Mouse (Mus musculus): ENCODE results near the gene Zfp316. TPM values are rescaled to one million over a fixed set of nuclear protein-coding genes. Genes with fewer than 3 reads are reported as not detected.

Zfp316 gene
- polyA plus RNA-seq, 1 experiment from 2014 or later = 10.1 TPM

GRCm38 (mm10) chr5:143299686-143300085 lies 29.9 kb upstream of the Zfp316 start:
- 93% methylated on average over 4 of the region's 4 CpGs for WGBS
- H3K9ac ChIP-seq = no peak overlapping the region
- H3K27ac ChIP-seq (replicated peaks) = no peak overlapping the region
- H3K4me2 ChIP-seq = no peak overlapping the region
- H3K9me3 ChIP-seq = no peaks in the 10 kb centered on the region
- H3K36me3 ChIP-seq = peaks cover 58% of the 10 kb centered on the region
- H3K27me3 ChIP-seq = peaks cover 5% of the 10 kb centered on the region
- 0 out of 2 replicates have a peak, but pooled peaks cover 5% of the 10 kb centered on the region for H3K4me1 ChIP-seq (replicated peaks)
- no peak for ATAC-seq (ENCODE audit: low read depth)
- no peak overlapping the region for H3K4me3 ChIP-seq

DNA sequence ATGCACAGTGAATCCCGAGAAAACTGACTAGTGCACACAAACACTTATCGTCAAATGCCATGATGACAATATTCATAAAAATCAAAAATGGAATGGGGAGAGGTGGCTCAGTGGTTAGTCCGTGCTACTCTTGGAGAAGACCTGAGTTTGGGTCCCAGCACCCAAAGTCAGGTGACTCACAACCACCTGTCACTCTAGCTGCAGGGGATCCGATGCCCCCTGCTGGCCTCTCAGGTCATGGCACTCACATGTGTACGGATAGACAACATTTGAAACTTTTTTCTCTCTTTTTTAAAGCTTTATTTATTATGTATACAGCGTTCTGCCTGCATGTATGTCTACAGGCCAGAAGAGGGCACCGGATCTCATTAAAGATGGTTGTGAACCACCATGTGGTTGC lies 28.6 kb upstream of the Zfp316 start:
- H3K36me3 ChIP-seq = peaks cover 47% of the 10 kb centered on the region
- no peak overlapping the region for H3K9ac ChIP-seq
- no peak for ATAC-seq (ENCODE audit: low read depth)
- no peak overlapping the region for H3K4me3 ChIP-seq
- H3K9me3 ChIP-seq = no peaks in the 10 kb centered on the region
- WGBS = 93% methylated on average over 7 of the region's 7 CpGs
- H3K27me3 ChIP-seq = peaks cover 18% of the 10 kb centered on the region
- H3K27ac ChIP-seq (replicated peaks) = no peak overlapping the region
- H3K4me1 ChIP-seq (replicated peaks) = peaks cover 6% of the 10 kb centered on the region
- no peak overlapping the region for H3K4me2 ChIP-seq

DNA sequence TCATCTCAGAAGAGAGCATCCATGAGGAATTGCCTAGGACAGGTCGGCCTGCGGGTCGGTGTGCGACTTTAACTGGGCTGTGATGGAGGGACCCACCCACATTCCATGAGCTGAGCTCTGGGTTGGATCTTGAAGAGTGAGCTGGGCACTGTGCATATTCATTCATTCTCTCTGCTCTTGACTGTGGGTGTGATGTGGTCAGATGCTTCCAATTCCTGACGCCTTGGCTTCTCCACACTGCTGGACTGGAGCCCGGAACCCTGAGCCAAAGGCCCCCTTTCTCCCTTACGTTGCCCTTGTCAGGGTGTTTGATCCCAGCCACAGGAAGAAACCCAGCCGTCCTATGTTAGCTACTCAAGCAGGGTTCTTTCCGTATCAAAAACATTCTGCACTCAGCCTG lies 28.2 kb upstream of the Zfp316 start:
- Histone ChIP-seq H3K27ac (replicated peaks) (no peak overlapping the region), H3K27me3 (peaks cover 22% of the 10 kb centered on the region), H3K9me3 (no peaks in the 10 kb centered on the region), H3K9ac (no peak overlapping the region), H3K36me3 (peaks cover 43% of the 10 kb centered on the region), H3K4me1 (replicated peaks) (peaks cover 10% of the 10 kb centered on the region), H3K4me2 (no peak overlapping the region), H3K4me3 (no peak overlapping the region)
- WGBS = 92% methylated on average over 9 of the region's 9 CpGs
- ATAC-seq (ENCODE audit: low read depth) = no peak

DNA sequence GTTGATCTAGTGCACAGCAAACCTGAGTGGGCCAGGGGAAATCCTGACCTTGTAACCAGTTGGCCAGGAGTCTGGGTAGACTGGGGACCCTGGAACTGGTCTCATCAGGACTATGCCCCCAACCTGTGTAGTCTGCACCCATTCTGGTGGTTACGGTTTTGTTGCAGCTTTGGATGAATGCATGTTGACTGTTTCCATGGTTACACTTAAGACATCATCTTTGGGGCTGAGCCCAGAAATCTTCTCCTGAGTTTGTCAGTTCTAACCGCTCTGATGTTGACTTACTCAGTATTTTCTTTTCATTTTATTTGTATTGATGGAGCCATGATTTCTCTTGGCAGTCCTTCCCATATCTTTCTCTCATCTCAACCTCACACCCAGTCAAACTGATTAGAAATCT lies 25.5 kb upstream of the Zfp316 start:
- H3K4me1 ChIP-seq (replicated peaks) = peaks cover 13% of the 10 kb centered on the region
- H3K4me3 ChIP-seq = no peak overlapping the region
- H3K4me2 ChIP-seq = no peak overlapping the region
- H3K27me3 ChIP-seq = peaks cover 49% of the 10 kb centered on the region
- no peak overlapping the region for H3K9ac ChIP-seq
- H3K9me3 ChIP-seq = no peaks in the 10 kb centered on the region
- no peak for ATAC-seq (ENCODE audit: low read depth)
- WGBS = 87% methylated on average over 2 of the region's 2 CpGs
- peaks cover 16% of the 10 kb centered on the region for H3K36me3 ChIP-seq
- no peak overlapping the region for H3K27ac ChIP-seq (replicated peaks)

DNA sequence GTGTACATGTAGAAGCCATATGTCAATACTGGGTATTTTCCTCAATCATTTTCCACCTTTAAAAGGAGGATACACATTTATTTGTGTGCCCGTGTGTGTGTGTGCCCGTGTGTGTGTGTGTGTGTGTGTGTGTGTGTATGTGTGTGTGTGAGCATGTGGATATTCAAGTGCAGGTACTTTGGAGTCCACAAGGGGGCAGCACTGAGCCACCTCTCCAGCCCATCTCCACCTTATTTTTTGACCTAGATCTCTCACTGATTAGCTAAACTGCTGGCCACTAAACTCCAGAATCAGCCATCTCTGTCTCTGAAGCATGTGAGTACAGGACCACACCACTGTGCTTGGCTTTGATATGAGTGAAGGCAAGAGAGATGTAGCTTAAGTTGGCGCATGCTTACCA lies 25.0 kb upstream of the Zfp316 start:
- WGBS = 85% methylated on average over 3 of the region's 3 CpGs
- ATAC-seq (ENCODE audit: low read depth) = no peak
- peaks cover 13% of the 10 kb centered on the region for H3K4me1 ChIP-seq (replicated peaks)
- no peak overlapping the region for H3K4me3 ChIP-seq
- H3K4me2 ChIP-seq = no peak overlapping the region
- no peak overlapping the region for H3K27ac ChIP-seq (replicated peaks)
- no peaks in the 10 kb centered on the region for H3K9me3 ChIP-seq
- peaks cover 53% of the 10 kb centered on the region for H3K27me3 ChIP-seq
- peaks cover 12% of the 10 kb centered on the region for H3K36me3 ChIP-seq
- no peak overlapping the region for H3K9ac ChIP-seq

- H3K4me2 ChIP-seq = peak within 1 kb of the TSS; percentile 67
- 0 out of 2 replicates have a peak, but pooled peaks cover 3% of the 10 kb centered on the region for H3K36me3 ChIP-seq
- peaks cover 16% of the 10 kb centered on the region for H3K4me1 ChIP-seq (replicated peaks)
- H3K27ac ChIP-seq (replicated peaks) = no peak within 1 kb of the TSS
- peaks cover 68% of the 10 kb centered on the region for H3K27me3 ChIP-seq
- peak; percentile 15; the same call in 1 of the 2 replicates for ATAC-seq (ENCODE audit: low read depth)
- H3K4me3 ChIP-seq = peak within 1 kb of the TSS; percentile 43
- no peaks in the 10 kb centered on the region for H3K9me3 ChIP-seq
- H3K9ac ChIP-seq = peak within 1 kb of the TSS; percentile 70
- WGBS = 5% methylated on average over 36 of the region's 38 CpGs
Observed at GRCm38 (mm10) chr5:143293404-143293803, 23.6 kb upstream of the Zfp316 start, which contains the start of gene Zfp853. Gene Zfp853 (minus strand): TSS chr5:143293623.

- WGBS = 1% methylated on average over 19 of the region's 19 CpGs
- Histone ChIP-seq H3K9me3 (no peaks in the 10 kb centered on the region), H3K4me1 (replicated peaks) (peaks cover 21% of the 10 kb centered on the region), H3K9ac (peak overlapping the region; percentile 70), H3K4me3 (peak overlapping the region; percentile 43), H3K36me3 (0 out of 2 replicates have a peak, but pooled peaks cover 3% of the 10 kb centered on the region), H3K27me3 (peaks cover 73% of the 10 kb centered on the region), H3K4me2 (peak overlapping the region; percentile 67), H3K27ac (replicated peaks) (no peak overlapping the region)
- ATAC-seq (ENCODE audit: low read depth) = no peak
Observed at GRCm38 (mm10) chr5:143292879-143293278, 23.1 kb upstream of the Zfp316 start.

- ATAC-seq (ENCODE audit: low read depth) = no peak
- H3K9me3 ChIP-seq = no peaks in the 10 kb centered on the region
- H3K4me1 ChIP-seq (replicated peaks) = peaks cover 25% of the 10 kb centered on the region
- 0 out of 2 replicates have a peak, but pooled peaks cover 3% of the 10 kb centered on the region for H3K36me3 ChIP-seq
- H3K27me3 ChIP-seq = peaks cover 97% of the 10 kb centered on the region
- no peak overlapping the region for H3K27ac ChIP-seq (replicated peaks)
- H3K4me3 ChIP-seq = no peak overlapping the region
- WGBS = 69% methylated on average over 9 of the region's 9 CpGs
- H3K4me2 ChIP-seq = no peak overlapping the region
- H3K9ac ChIP-seq = no peak overlapping the region
Observed at GRCm38 (mm10) chr5:143289299-143289698, 19.5 kb upstream of the Zfp316 start.

GRCm38 (mm10) chr5:143288378-143288911 lies 18.6 kb upstream of the Zfp316 start:
- peaks cover 20% of the 10 kb centered on the region for H3K4me1 ChIP-seq (replicated peaks)
- H3K9me3 ChIP-seq = no peaks in the 10 kb centered on the region
- H3K27me3 ChIP-seq = peaks cover 93% of the 10 kb centered on the region
- H3K36me3 ChIP-seq = 0 out of 2 replicates have a peak, but pooled peaks cover 3% of the 10 kb centered on the region
- no peak for ATAC-seq (ENCODE audit: low read depth)
- 14% methylated on average over 9 of the region's 9 CpGs for WGBS
- H3K27ac ChIP-seq (replicated peaks) = no peak overlapping the region
- H3K4me3 ChIP-seq = peak overlapping the region; percentile 21
- peak overlapping the region; percentile 39 for H3K4me2 ChIP-seq
- no peak overlapping the region for H3K9ac ChIP-seq

- ATAC-seq (ENCODE audit: low read depth) = no peak
- Histone ChIP-seq H3K36me3 (0 out of 2 replicates have a peak, but pooled peaks cover 3% of the 10 kb centered on the region), H3K9ac (peak overlapping the region; percentile 41), H3K4me1 (replicated peaks) (peaks cover 14% of the 10 kb centered on the region), H3K9me3 (no peaks in the 10 kb centered on the region), H3K4me2 (peak overlapping the region; percentile 39), H3K27me3 (peaks cover 91% of the 10 kb centered on the region), H3K4me3 (peak overlapping the region; percentile 21), H3K27ac (replicated peaks) (no peak overlapping the region)
- WGBS = 2% methylated on average over 48 of the region's 48 CpGs
Observed at GRCm38 (mm10) chr5:143287774-143288328, 18.0 kb upstream of the Zfp316 start.

- H3K4me3 ChIP-seq = no peak overlapping the region
- WGBS = 45% methylated on average over 6 of the region's 6 CpGs
- no peak overlapping the region for H3K9ac ChIP-seq
- no peaks in the 10 kb centered on the region for H3K9me3 ChIP-seq
- H3K4me1 ChIP-seq (replicated peaks) = peaks cover 12% of the 10 kb centered on the region
- ATAC-seq (ENCODE audit: low read depth) = no peak
- H3K27ac ChIP-seq (replicated peaks) = no peak overlapping the region
- no peak overlapping the region for H3K4me2 ChIP-seq
- H3K27me3 ChIP-seq = peaks cover 62% of the 10 kb centered on the region
- 0 out of 2 replicates have a peak, but pooled peaks cover 3% of the 10 kb centered on the region for H3K36me3 ChIP-seq
Observed at GRCm38 (mm10) chr5:143284762-143285161, 14.9 kb upstream of the Zfp316 start.

- Histone ChIP-seq H3K27ac (replicated peaks) (no peak overlapping the region), H3K36me3 (no peaks in the 10 kb centered on the region), H3K27me3 (peaks cover 16% of the 10 kb centered on the region), H3K4me3 (no peak overlapping the region), H3K9me3 (no peaks in the 10 kb centered on the region), H3K9ac (no peak overlapping the region), H3K4me2 (no peak overlapping the region), H3K4me1 (replicated peaks) (no peaks in the 10 kb centered on the region)
- no peak for ATAC-seq (ENCODE audit: low read depth)
- WGBS = 48% methylated on average over 10 of the region's 10 CpGs
Observed at GRCm38 (mm10) chr5:143279247-143279646, 9.4 kb upstream of the Zfp316 start.

Measured in neural tube, embryonic 13.5 days (tissue).